Mouse (Mus musculus): ENCODE results near the gene Ctnna2.

GRCm38 (mm10) chr6:77838653-77839052, 140.8 kb downstream of the Ctnna2 start:
- no peak for TF ChIP-seq HCFC1 (IDR thresholded peaks at IDR 0.05; ENCODE audit: borderline replicate concordance, insufficient read depth, low read length)
- no peak for TF ChIP-seq MAFK (IDR thresholded peaks at IDR 0.05; ENCODE audit: insufficient read depth, low read depth, low read length)

Data from ES-E14 (cell line).